Mouse (Mus musculus): ENCODE measurements around the gene Mup7. TPM values are rescaled to one million over a fixed set of nuclear protein-coding genes. Genes with fewer than 3 reads are reported as not detected.

Gene Mup7
- not detected for polyA plus RNA-seq (2017; shearing (Covaris generic))

GRCm38 (mm10) chr4:60070375-60070774 lies at the start of gene Mup7:
Gene Mup7, minus strand, starts transcription at chr4:60070475.

Other genes starting within 250 kb of the Mup7 start
- gene Slc46a2, start 155.4 kb downstream of the Mup7 start, polyA plus RNA-seq (2017; shearing (Covaris generic)): not detected
- gene Mup4, start 109.8 kb downstream of the Mup7 start, polyA plus RNA-seq (2017; shearing (Covaris generic)): not detected
- gene Mup6, start 106.2 kb downstream of the Mup7 start, polyA plus RNA-seq (2017; shearing (Covaris generic)): not detected
- not detected for gene Mup2, start 83.8 kb upstream of the Mup7 start, polyA plus RNA-seq (2017; shearing (Covaris generic))
- not detected for gene Mup8, start 152.1 kb upstream of the Mup7 start, polyA plus RNA-seq (2017; shearing (Covaris generic))

All from effector memory CD4-positive, alpha-beta T cell, adult 5 months (primary cell).